Mouse (Mus musculus) layer of hippocampus, adult 11-12 months (tissue): Measurements from ENCODE around the gene Clspn.
A peak's percentile ranks its signal among the peaks of the same experiment; 100 is the strongest.

Source experiments
- DNase-seq: peaks from one replicate; pipeline ENCODE4 v3.0.0; 2022; ENCODE audit warnings: low spot score

Clspn gene

DNA sequence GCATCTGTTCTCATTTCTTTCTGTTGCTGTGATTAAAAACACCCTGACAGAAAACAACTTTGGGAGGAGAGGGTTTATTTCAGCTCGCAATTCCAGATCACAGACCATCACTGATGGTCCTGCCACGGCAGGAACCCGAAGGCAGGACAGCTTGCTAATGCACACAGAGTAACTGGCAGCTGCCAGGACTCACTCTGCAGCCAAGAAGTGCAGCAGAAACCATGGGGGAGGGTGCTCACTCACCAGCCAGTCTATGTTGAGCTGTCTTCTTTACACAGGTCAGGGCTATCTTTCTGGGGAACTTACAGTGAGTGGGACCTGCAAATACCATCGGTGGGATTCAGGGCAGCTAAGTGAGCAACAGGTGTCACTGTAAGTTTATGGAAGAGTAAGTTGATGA, 80.7 kb downstream of the Clspn start:
- no peak for DNase-seq

DNA sequence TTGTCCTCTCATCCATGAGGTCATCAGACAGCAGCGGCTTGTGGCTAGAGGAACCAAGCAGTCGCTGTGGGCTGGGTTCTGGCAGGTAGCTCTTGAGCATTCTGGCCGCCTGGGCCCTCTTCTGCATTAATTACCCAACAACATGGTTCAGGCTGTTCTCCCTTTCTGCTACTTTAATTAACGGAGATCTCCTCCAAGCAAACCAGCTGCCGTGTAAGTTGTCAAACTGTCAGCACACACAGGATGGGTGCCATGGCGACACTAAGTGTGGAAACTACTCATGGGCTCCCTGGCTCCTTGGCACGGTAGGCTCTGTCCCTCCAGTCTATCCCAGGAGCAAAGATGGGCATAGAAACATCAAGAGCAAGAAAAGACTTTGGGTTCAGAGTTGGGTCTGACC, 82.6 kb downstream of the Clspn start:
- peak; percentile 31 for DNase-seq

DNA sequence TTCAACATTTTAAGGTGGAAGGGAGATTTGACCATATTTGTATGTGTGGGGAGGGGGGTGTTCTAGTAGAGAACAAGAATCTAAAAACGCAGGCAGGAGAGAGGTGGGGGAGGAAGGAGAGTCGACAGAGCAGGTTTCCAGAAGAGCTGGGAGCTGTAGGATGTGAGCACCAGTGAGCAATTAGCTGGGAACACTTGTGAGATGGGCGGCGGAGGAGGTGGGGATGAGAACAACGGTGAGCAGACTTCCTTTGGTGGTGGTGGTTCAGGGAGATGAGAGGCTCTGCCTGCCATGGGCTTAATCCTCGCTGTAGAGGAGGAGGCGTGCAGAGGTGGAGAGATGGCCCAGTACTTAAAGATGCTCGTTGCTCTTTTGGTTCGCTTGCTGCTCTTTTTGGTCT, 85.2 kb downstream of the Clspn start:
- DNase-seq: no peak
